Mouse (Mus musculus) kidney, adult 2 months (tissue): Measurements from ENCODE around the gene P3h3. TPM values are rescaled to one million over a fixed set of nuclear protein-coding genes. Genes with fewer than 3 reads are reported as not detected.
A peak's percentile ranks its signal among the peaks of the same experiment; 100 is the strongest.
"Not testable (repeated sequence)": the region's sequence is repeated elsewhere in the genome, so short reads cannot be mapped to it uniquely, and the experiment has no call there.

Experiments
- DNase-seq: peaks from one replicate; pipeline ENCODE4 v3.0.0; 2021
- H3K27ac ChIP-seq: fragments of 200-500 bp; 2 replicates; pipeline ENCODE4 v1.5.1; 2012; ENCODE audit warnings: low read depth, low read length, control low read depth, inconsistent platforms; ENCODE audit not compliant: insufficient read depth
- H3K27me3 ChIP-seq: fragments of 200-500 bp; replicated peaks from 2 replicates; pipeline ENCODE4 v1.6.1; 2012; ENCODE audit warnings: mild to moderate bottlenecking, moderate library complexity, low read length, inconsistent platforms; ENCODE audit not compliant: control insufficient read depth, insufficient read depth
- H3K36me3 ChIP-seq: fragments of 200-500 bp; 2 replicates; pipeline ENCODE4 v1.6.1; 2012; ENCODE audit warnings: mild to moderate bottlenecking, moderate library complexity, low read length, inconsistent platforms; ENCODE audit not compliant: control insufficient read depth, insufficient read depth
- H3K4me1 ChIP-seq: fragments of 200-500 bp; 2 replicates; pipeline ENCODE4 v1.6.1; 2011; ENCODE audit warnings: low read length; ENCODE audit not compliant: control insufficient read depth, insufficient read depth
- H3K4me3 ChIP-seq: fragments of 200-500 bp; 2 replicates; pipeline ENCODE4 v1.5.1; 2011; ENCODE audit warnings: mild to moderate bottlenecking, low read depth, low read length, control low read depth; ENCODE audit not compliant: insufficient read depth
- CTCF ChIP-seq: fragments of 200-500 bp; conservative IDR thresholded peaks from 2 replicates; pipeline ENCODE4 v1.5.1; 2011; ENCODE audit warnings: low read depth, mild to moderate bottlenecking, control low read depth, low read length, moderate library complexity, mixed read lengths; ENCODE audit not compliant: insufficient read depth, insufficient read length
- POLR2A ChIP-seq: fragments of 200-500 bp; IDR thresholded peaks from one replicate; pipeline ENCODE4 v1.6.1; 2011; ENCODE audit warnings: low read depth, low read length, control low read depth
- WGBS: fragments of 180-500 bp; shearing (Covaris S2); methylation state at CpG from one replicate; pipeline ENCODE4 v1.1.7; 2018; 5-methylcytosine and 5-hydroxymethylcytosine counted together
- polyA plus RNA-seq: library from polyadenylated mRNA; depleted of rRNA; stranded (reverse); fragments of >200 nt; gene quantifications from 2 replicates; pipeline ENCODE4 v1.2.3, GENCODE M21; 2012

P3h3 gene
- polyA plus RNA-seq, 1 experiment = 15.8 TPM

- TF ChIP-seq POLR2A (no peak), CTCF (no peak)
- Histone ChIP-seq H3K36me3 (no peaks in the 10 kb centered on the region), H3K4me3 (no peak overlapping the region), H3K27me3 (no peaks in the 10 kb centered on the region), H3K4me1 (peaks cover 7% of the 10 kb centered on the region; the same call in 1 of the 2 replicates), H3K27ac (no peak overlapping the region)
- DNase-seq = peak; percentile 47
- WGBS = 74% methylated on average over 10 of the region's 10 CpGs
Measured at GRCm38 (mm10) chr6:124900801-124901480, 43.4 kb upstream of the P3h3 start.

GRCm38 (mm10) chr6:124900056-124900800 is 42.7 kb upstream of the P3h3 start:
- Histone ChIP-seq H3K4me3 (no peak overlapping the region), H3K27ac (no peak overlapping the region), H3K27me3 (no peaks in the 10 kb centered on the region), H3K36me3 (no peaks in the 10 kb centered on the region), H3K4me1 (peaks cover 7% of the 10 kb centered on the region; the same call in 1 of the 2 replicates)
- 70% methylated on average over 8 of the region's 8 CpGs for WGBS
- TF ChIP-seq POLR2A (no peak), CTCF (no peak)
- no peak for DNase-seq

GRCm38 (mm10) chr6:124898359-124898758 is 40.8 kb upstream of the P3h3 start:
- no peaks in the 10 kb centered on the region for H3K36me3 ChIP-seq
- DNase-seq = no peak
- no peaks in the 10 kb centered on the region for H3K4me1 ChIP-seq
- no peaks in the 10 kb centered on the region for H3K27me3 ChIP-seq
- H3K4me3 ChIP-seq = no peak overlapping the region
- WGBS = 66% methylated on average over 3 of the region's 3 CpGs
- H3K27ac ChIP-seq = no peak overlapping the region
- TF ChIP-seq CTCF = no peak
- no peak for TF ChIP-seq POLR2A

- 74% methylated on average over 2 of the region's 2 CpGs for WGBS
- not testable (repeated sequence) for DNase-seq, H3K4me3 ChIP-seq, H3K4me1 ChIP-seq, H3K27ac ChIP-seq, H3K27me3 ChIP-seq, H3K36me3 ChIP-seq
Measured at GRCm38 (mm10) chr6:124894113-124894512, 36.6 kb upstream of the P3h3 start.

- Histone ChIP-seq H3K4me1 (no peaks in the 10 kb centered on the region), H3K27me3 (no peaks in the 10 kb centered on the region), H3K36me3 (no peaks in the 10 kb centered on the region), H3K4me3 (no peak overlapping the region), H3K27ac (no peak overlapping the region)
- TF ChIP-seq POLR2A (no peak), CTCF (no peak)
- no peak for DNase-seq
- 59% methylated on average over 6 of the region's 6 CpGs for WGBS
Measured at GRCm38 (mm10) chr6:124890997-124891396, 33.4 kb upstream of the P3h3 start.

GRCm38 (mm10) chr6:124888555-124889125 is 31.1 kb upstream of the P3h3 start:
- H3K36me3 ChIP-seq = no peaks in the 10 kb centered on the region
- DNase-seq = no peak
- no peaks in the 10 kb centered on the region for H3K4me1 ChIP-seq
- no peak for TF ChIP-seq CTCF
- no peak for TF ChIP-seq POLR2A
- no peak overlapping the region for H3K27ac ChIP-seq
- H3K4me3 ChIP-seq = no peak overlapping the region
- no peaks in the 10 kb centered on the region for H3K27me3 ChIP-seq
- 89% methylated on average over 6 of the region's 6 CpGs for WGBS

GRCm38 (mm10) chr6:124887986-124888385 is 30.4 kb upstream of the P3h3 start, which contains the start of gene Cd4:
Gene Cd4, minus strand, starts transcription at chr6:124888221.
- no peaks in the 10 kb centered on the region for H3K4me1 ChIP-seq
- H3K27me3 ChIP-seq = no peaks in the 10 kb centered on the region
- TF ChIP-seq CTCF (no peak), POLR2A (no peak)
- 77% methylated on average over 9 of the region's 9 CpGs for WGBS
- H3K27ac ChIP-seq = no peak within 1 kb of the TSS
- no peak within 1 kb of the TSS for H3K4me3 ChIP-seq
- DNase-seq = no peak
- H3K36me3 ChIP-seq = no peaks in the 10 kb centered on the region
